Mouse (Mus musculus) midbrain, embryonic 16.5 days (tissue): ENCODE results near the gene Fbxo21. TPM values are rescaled to one million over a fixed set of nuclear protein-coding genes. Genes with fewer than 3 reads are reported as not detected.

Source experiments
- ATAC-seq: fragments of 200-750 bp; cut with Nextera tagmentation; 2 replicates; pipeline ENCODE4 v1.8.0; 2017; ENCODE audit warnings: moderate TSS enrichment
- H3K27ac ChIP-seq: fragments of 300-500 bp; sonication (generic); 2 replicates; pipeline ENCODE4 v1.5.1; 2014; ENCODE audit warnings: mild to moderate bottlenecking, low read length, mixed read lengths
- H3K27me3 ChIP-seq: fragments of 300-500 bp; sonication (generic); 2 replicates; pipeline ENCODE4 v1.6.1; 2014; ENCODE audit warnings: low read depth, low read length, mixed read lengths; ENCODE audit not compliant: control insufficient read depth, insufficient read depth
- H3K36me3 ChIP-seq: fragments of 300-500 bp; sonication (generic); 2 replicates; pipeline ENCODE4 v1.6.1; 2014; ENCODE audit warnings: mild to moderate bottlenecking, low read length, moderate library complexity, mixed read lengths; ENCODE audit not compliant: control insufficient read depth, insufficient read depth
- H3K4me1 ChIP-seq: fragments of 300-500 bp; sonication (generic); 2 replicates; pipeline ENCODE4 v1.6.1; 2014; ENCODE audit warnings: mild to moderate bottlenecking, low read length, mixed read lengths; ENCODE audit not compliant: control insufficient read depth, insufficient read depth
- H3K4me2 ChIP-seq: fragments of 300-500 bp; sonication (generic); 2 replicates; pipeline ENCODE4 v1.6.1; 2014; ENCODE audit warnings: mild to moderate bottlenecking, low read length, mixed read lengths
- H3K4me3 ChIP-seq: fragments of 300-500 bp; sonication (generic); 2 replicates; pipeline ENCODE4 v1.5.1; 2014; ENCODE audit warnings: low read depth, mild to moderate bottlenecking, low read length, moderate library complexity, mixed read lengths
- H3K9ac ChIP-seq: fragments of 300-500 bp; sonication (generic); 2 replicates; pipeline ENCODE4 v1.6.1; 2014; ENCODE audit warnings: low read depth, low read length, mixed read lengths
- H3K9me3 ChIP-seq: fragments of 300-500 bp; sonication (generic); replicated peaks from 2 replicates; pipeline ENCODE4 v1.6.1; 2014; ENCODE audit warnings: mild to moderate bottlenecking, low read length, mixed read lengths; ENCODE audit not compliant: control insufficient read depth, poor library complexity, severe bottlenecking
- WGBS: fragments of 180-500 bp; shearing (Covaris S2); extraction: QIAGEN DNeasy Blood & Tissue Kit; methylation state at CpG from one replicate; pipeline ENCODE4 v1.1.7; 2014; 5-methylcytosine and 5-hydroxymethylcytosine counted together
- polyA plus RNA-seq: library from polyadenylated mRNA; unstranded; fragments of >200 nt; fragmentation: Nextera tagmentation; extraction: Ambion mirVana; gene quantifications from 2 replicates; pipeline ENCODE4 v1.2.1, GENCODE M21; 2015

Gene Fbxo21
- polyA plus RNA-seq: 173 and 181 TPM in 2 replicates

DNA sequence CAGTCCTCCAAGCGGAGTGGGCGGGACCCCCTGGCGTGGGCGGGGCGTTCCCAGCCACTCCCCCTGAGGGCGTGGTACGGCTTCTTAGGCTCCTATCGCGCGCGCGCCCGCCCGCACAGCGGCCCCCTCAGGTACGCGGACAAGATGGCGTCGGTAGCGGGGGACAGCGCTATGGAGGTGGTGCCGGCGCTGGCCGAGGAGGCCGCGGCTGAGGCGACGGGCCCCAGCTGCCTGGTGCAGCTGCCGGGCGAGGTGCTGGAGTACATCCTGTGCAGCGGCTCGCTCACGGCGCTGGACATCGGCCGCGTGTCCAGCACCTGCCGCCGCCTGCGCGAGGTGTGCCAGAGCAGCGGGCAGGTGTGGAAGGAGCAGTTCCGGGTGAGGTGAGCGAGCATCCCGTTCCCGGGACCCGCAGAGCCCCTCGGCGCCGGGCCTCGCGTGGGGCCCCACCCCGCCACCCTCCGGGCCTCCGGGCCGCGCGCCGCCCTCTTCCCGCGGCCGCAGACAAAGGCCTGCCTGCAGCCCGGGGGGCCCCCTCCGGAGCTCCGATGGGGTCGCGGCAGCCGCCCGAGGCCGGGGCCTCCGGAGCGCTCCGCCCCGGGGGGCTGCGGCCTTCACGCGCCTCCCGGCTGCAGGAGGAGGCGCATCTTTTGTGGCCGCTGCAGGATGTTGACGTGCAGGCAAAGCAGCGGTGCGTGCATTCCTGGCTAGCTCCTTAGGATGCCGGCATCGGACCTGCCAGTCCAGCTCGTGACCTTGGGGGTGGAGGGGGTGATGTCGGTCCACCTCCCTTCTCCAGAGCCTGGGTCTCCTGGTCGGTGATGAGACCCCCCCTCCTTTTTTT is at the start of gene Fbxo21:
TSS of gene Fbxo21 (plus strand) at position 74 of the 844 bp plus-strand sequence.
- WGBS: 0% methylated on average over 80 of the region's 88 CpGs
- H3K9ac ChIP-seq: peak within 1 kb of the TSS; percentile 100
- peak within 1 kb of the TSS; percentile 97 for H3K4me3 ChIP-seq
- H3K9me3 ChIP-seq: no peaks in the 10 kb centered on the region
- H3K4me2 ChIP-seq: peak within 1 kb of the TSS; percentile 80
- H3K36me3 ChIP-seq: peaks cover 9% of the 10 kb centered on the region; the same call in 1 of the 2 replicates
- peak within 1 kb of the TSS; percentile 92 for H3K27ac ChIP-seq
- ATAC-seq: peak; percentile 91
- H3K27me3 ChIP-seq: no peaks in the 10 kb centered on the region
- peaks cover 24% of the 10 kb centered on the region for H3K4me1 ChIP-seq

DNA sequence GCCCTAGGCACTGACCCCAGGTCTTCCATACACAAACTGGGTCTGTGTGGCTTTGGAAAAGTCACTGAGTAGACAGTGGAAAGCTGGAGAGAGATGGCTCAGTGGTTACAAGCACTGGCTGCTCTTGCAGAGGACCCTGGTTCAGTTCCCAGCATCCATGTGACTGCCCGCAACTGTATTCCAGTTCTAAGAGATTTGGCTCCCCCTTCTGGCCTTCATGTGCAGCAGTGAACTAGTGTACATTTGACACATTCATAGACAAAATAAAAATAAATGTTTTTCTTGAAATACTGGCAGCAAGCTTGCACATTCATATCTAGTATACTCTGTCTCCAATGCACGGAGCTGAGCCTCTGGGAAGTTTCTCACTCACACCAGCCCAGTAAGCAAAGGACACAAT is 48.0 kb upstream of the Fbxo21 start:
- H3K9ac ChIP-seq: no peak overlapping the region
- H3K36me3 ChIP-seq: no peaks in the 10 kb centered on the region
- no peaks in the 10 kb centered on the region for H3K9me3 ChIP-seq
- no peak overlapping the region for H3K4me3 ChIP-seq
- no peak overlapping the region for H3K4me2 ChIP-seq
- H3K27me3 ChIP-seq: no peaks in the 10 kb centered on the region
- no peak for ATAC-seq
- no peaks in the 10 kb centered on the region for H3K4me1 ChIP-seq
- H3K27ac ChIP-seq: no peak overlapping the region
- WGBS: 95% methylated on average over 2 of the region's 2 CpGs

DNA sequence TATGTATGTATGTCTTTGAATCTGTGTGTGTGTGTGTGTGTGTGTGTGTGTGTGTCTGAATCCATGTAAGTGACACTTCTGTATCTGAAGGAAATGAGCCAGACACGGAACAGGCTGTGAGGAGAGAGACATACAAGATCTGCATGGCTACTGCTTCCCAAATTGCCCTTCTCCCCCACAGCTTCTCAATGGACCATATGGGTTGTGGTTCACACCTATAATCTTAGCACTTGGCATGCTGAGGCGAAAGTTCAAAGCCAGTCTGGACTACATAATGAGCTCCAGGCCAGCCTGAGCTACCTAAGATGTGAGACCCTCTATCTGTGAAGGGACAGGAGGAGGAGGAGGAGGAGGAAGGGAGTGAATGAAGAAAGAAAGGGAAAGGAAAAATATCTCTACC is 44.3 kb upstream of the Fbxo21 start:
- H3K4me1 ChIP-seq: no peaks in the 10 kb centered on the region
- H3K27me3 ChIP-seq: no peaks in the 10 kb centered on the region
- WGBS: 78% methylated on average over 2 of the region's 2 CpGs
- no peak overlapping the region for H3K9ac ChIP-seq
- H3K27ac ChIP-seq: no peak overlapping the region
- no peak overlapping the region for H3K4me2 ChIP-seq
- H3K36me3 ChIP-seq: no peaks in the 10 kb centered on the region
- no peak for ATAC-seq
- H3K9me3 ChIP-seq: no peaks in the 10 kb centered on the region
- H3K4me3 ChIP-seq: no peak overlapping the region

GRCm38 (mm10) chr5:117932862-117933261 is 43.7 kb upstream of the Fbxo21 start:
- Histone ChIP-seq H3K36me3 (no peaks in the 10 kb centered on the region), H3K4me2 (no peak overlapping the region), H3K4me3 (no peak overlapping the region), H3K9me3 (no peaks in the 10 kb centered on the region), H3K27me3 (no peaks in the 10 kb centered on the region), H3K27ac (no peak overlapping the region), H3K4me1 (no peaks in the 10 kb centered on the region), H3K9ac (no peak overlapping the region)
- WGBS: under 1% methylated on average over 7 of the region's 9 CpGs
- no peak for ATAC-seq

DNA sequence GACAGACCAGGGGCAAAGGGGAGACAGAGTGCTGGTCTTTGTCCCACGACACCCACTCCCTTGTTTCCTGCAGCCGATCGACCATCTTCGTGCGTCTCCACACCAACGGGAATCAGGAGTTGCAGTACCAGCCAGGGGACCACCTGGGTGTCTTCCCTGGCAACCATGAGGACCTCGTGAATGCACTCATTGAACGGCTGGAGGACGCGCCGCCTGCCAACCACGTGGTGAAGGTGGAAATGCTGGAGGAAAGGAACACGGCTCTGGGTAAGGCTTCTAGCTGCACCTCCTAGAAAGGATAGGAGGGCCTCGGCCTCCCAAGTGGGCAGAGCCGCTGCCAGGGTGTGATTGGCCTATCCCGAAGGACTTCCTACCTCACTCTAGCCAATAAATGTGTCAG is 40.2 kb upstream of the Fbxo21 start:
- Histone ChIP-seq H3K4me1 (no peaks in the 10 kb centered on the region), H3K36me3 (no peaks in the 10 kb centered on the region), H3K9ac (no peak overlapping the region), H3K9me3 (no peaks in the 10 kb centered on the region), H3K27me3 (no peaks in the 10 kb centered on the region), H3K27ac (no peak overlapping the region), H3K4me2 (no peak overlapping the region), H3K4me3 (no peak overlapping the region)
- no peak for ATAC-seq
- 72% methylated on average over 16 of the region's 16 CpGs for WGBS

DNA sequence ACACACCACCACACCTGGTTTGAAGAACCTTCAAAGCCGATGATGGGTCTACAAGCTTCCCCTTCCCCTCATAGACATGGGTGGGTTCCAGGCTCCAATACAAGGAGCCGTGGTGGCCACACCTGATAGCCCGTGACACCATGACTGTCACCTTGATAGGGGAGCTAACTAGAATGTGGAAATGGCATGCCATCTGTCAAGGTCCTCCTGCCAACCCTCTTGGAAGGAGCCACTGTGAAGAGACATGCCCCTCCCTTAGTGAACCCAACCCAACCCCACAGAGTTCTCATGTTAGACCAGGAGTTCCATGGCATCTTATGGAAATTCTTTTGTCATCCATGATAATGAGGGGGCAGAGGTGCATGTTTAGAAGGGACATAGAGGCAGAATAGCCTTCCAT is 39.3 kb upstream of the Fbxo21 start:
- no peak overlapping the region for H3K4me3 ChIP-seq
- H3K4me1 ChIP-seq: no peaks in the 10 kb centered on the region
- WGBS: 86% methylated on average over 3 of the region's 3 CpGs
- no peaks in the 10 kb centered on the region for H3K36me3 ChIP-seq
- no peak overlapping the region for H3K4me2 ChIP-seq
- H3K27me3 ChIP-seq: no peaks in the 10 kb centered on the region
- ATAC-seq: no peak
- H3K9ac ChIP-seq: no peak overlapping the region
- H3K27ac ChIP-seq: no peak overlapping the region
- no peaks in the 10 kb centered on the region for H3K9me3 ChIP-seq

- no peak for ATAC-seq
- Histone ChIP-seq H3K4me1 (no peaks in the 10 kb centered on the region), H3K9me3 (no peaks in the 10 kb centered on the region), H3K4me3 (no peak overlapping the region), H3K27me3 (no peaks in the 10 kb centered on the region), H3K36me3 (no peaks in the 10 kb centered on the region), H3K9ac (no peak overlapping the region), H3K4me2 (peak overlapping the region; percentile 38), H3K27ac (no peak overlapping the region)
- WGBS: 9% methylated on average over 14 of the region's 14 CpGs
Observed at GRCm38 (mm10) chr5:117938182-117938581, 38.3 kb upstream of the Fbxo21 start.

GRCm38 (mm10) chr5:117939402-117939801 is 37.1 kb upstream of the Fbxo21 start:
- Histone ChIP-seq H3K27me3 (no peaks in the 10 kb centered on the region), H3K36me3 (no peaks in the 10 kb centered on the region), H3K4me3 (no peak overlapping the region), H3K9me3 (no peaks in the 10 kb centered on the region), H3K4me2 (no peak overlapping the region), H3K27ac (no peak overlapping the region), H3K4me1 (no peaks in the 10 kb centered on the region), H3K9ac (no peak overlapping the region)
- WGBS: 77% methylated on average over 8 of the region's 8 CpGs
- ATAC-seq: no peak

DNA sequence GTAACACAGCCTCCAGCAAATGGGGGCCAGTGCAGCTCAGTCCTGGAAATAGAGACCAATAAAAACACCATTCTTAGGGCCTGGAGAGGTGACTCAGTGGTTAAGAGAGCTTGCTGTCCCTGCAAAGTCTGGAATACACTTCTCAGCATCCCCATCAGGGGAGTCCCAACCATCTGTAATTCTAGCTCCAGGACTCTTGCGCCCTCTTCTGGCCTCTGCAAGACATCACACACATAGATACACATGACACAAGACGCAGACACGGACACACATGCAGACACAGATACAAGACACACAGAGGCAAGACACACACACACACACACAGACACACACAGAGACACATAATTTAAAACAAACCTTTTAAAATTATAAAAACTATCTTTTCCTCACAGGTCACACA is 35.0 kb upstream of the Fbxo21 start:
- Histone ChIP-seq H3K4me1 (no peaks in the 10 kb centered on the region), H3K36me3 (no peaks in the 10 kb centered on the region), H3K4me3 (no peak overlapping the region), H3K27me3 (no peaks in the 10 kb centered on the region), H3K9me3 (no peaks in the 10 kb centered on the region), H3K9ac (no peak overlapping the region), H3K4me2 (no peak overlapping the region), H3K27ac (no peak overlapping the region)
- WGBS: 79% methylated on average over 3 of the region's 3 CpGs
- no peak for ATAC-seq
